In the genomic region with DNA sequence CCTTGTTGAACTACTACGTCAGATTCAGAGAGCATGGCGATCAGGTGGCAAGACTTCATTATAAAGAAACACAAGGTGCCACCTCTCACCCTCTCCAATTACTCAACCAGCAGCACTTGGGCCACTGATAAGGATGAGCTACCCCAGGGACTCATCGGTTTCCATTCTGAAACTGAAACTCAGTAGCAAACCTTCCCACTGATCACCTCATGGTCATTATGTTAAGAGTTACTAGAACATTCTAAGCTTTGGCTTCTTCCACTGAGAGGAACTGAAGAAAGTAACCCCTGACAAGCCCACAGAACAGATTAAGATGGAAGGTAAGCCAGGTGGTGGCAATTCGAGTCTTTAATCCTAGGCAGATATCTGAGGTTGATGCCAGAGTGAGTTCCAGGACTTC, we compare ENCODE assay signal across 10 mouse cellular contexts. TPM values are rescaled to one million over a fixed set of nuclear protein-coding genes. Genes with fewer than 3 reads are reported as not detected.
DNase-seq lines count a peak whose midpoint lies in the region; ATAC-seq and TF ChIP-seq lines count a peak whose summit lies in the region.
"Had no signal": no experiment of that assay in that cellular context is flagged by ENCODE, and none has a peak within 500 bp of the region (broad histone marks: within the 10 kb centered on the region; RNA-seq: fewer than 3 reads in every experiment).

No protein-coding gene starts in this region.

- H3K4me3 ChIP-seq in heart, embryonic 12.5 days, result 0 out of 2 replicates have a peak overlapping the region, but pooled peaks have one; percentile 92
- H3K4me3 ChIP-seq in E14TG2a.4 (replicated peaks; ENCODE audit: low read length), result peak overlapping the region; percentile 100; the same call in 1 of the 2 replicates
- peak overlapping the region; percentile 100 for H3K4me3 ChIP-seq in hindbrain, embryonic 10.5 days
- H3K4me3 ChIP-seq in liver, postnatal 0 days (ENCODE audit: low read depth, low read length), result peak overlapping the region; percentile 98; the same call in 1 of the 2 replicates

- no peak for TF ChIP-seq CTCF in E14TG2a.4 (conservative IDR thresholded peaks at IDR 0.05; ENCODE audit: low read length)
- no peak for TF ChIP-seq CTCF in liver, postnatal 0 days (IDR thresholded peaks at IDR 0.05; ENCODE audit: low read depth)

- WGBS in heart, embryonic 12.5 days, result 81% methylated on average over 4 of the region's 4 CpGs
- 96% methylated on average over 4 of the region's 4 CpGs for WGBS in hindbrain, embryonic 10.5 days
- WGBS in liver, postnatal 0 days (ENCODE audit: insufficient replicate concordance), result 56% methylated on average over 4 of the region's 4 CpGs

- H3K27me3 ChIP-seq in heart, embryonic 12.5 days (replicated peaks), result no peaks in the 10 kb centered on the region
- no peaks in the 10 kb centered on the region for H3K27me3 ChIP-seq in E14TG2a.4 (ENCODE audit: insufficient read depth, low read length)
- H3K27me3 ChIP-seq in hindbrain, embryonic 10.5 days (ENCODE audit: insufficient read depth, poor library complexity, severe bottlenecking), result no peaks in the 10 kb centered on the region
- H3K27me3 ChIP-seq in liver, postnatal 0 days (ENCODE audit: insufficient read depth, low read length), result no peaks in the 10 kb centered on the region

- H3K4me1 ChIP-seq in heart, embryonic 12.5 days (replicated peaks), result peaks cover 19% of the 10 kb centered on the region
- peaks cover 62% of the 10 kb centered on the region for H3K4me1 ChIP-seq in E14TG2a.4 (replicated peaks; ENCODE audit: low read depth, low read length)
- peaks cover 24% of the 10 kb centered on the region for H3K4me1 ChIP-seq in hindbrain, embryonic 10.5 days (replicated peaks)
- peaks cover 18% of the 10 kb centered on the region for H3K4me1 ChIP-seq in liver, postnatal 0 days (ENCODE audit: insufficient read depth)

- H3K4me2 ChIP-seq in heart, embryonic 12.5 days, result peak overlapping the region; percentile 100
- peak overlapping the region; percentile 96 for H3K4me2 ChIP-seq in liver, postnatal 0 days (ENCODE audit: low read depth, low read length)

- no peaks in the 10 kb centered on the region for H3K9me3 ChIP-seq in heart, embryonic 12.5 days (replicated peaks)
- no peaks in the 10 kb centered on the region for H3K9me3 ChIP-seq in E14TG2a.4 (ENCODE audit: low read length)
- no peaks in the 10 kb centered on the region for H3K9me3 ChIP-seq in hindbrain, embryonic 10.5 days
- no peaks in the 10 kb centered on the region for H3K9me3 ChIP-seq in liver, postnatal 0 days (ENCODE audit: low read length)

- ATAC-seq in heart, embryonic 12.5 days (ENCODE audit: insufficient number of reproducible peaks, low FRiP score), result no peak
- ATAC-seq in liver, postnatal 0 days, result no peak

- H3K9ac ChIP-seq in heart, embryonic 12.5 days, result no peak overlapping the region; the same call in 1 of the 2 replicates
- H3K9ac ChIP-seq in liver, postnatal 0 days (replicated peaks), result peak overlapping the region; percentile 22; the same call in 1 of the 2 replicates

- TF ChIP-seq EP300 in liver, postnatal 0 days (IDR thresholded peaks at IDR 0.05; ENCODE audit: low read depth), result no peak

- DNase-seq in heart, adult 8-10 months (ENCODE audit: low spot score), result no peak
- DNase-seq in hindbrain, embryonic 10.5 days (ENCODE audit: low spot score), result no peak
- DNase-seq in liver, postnatal 0 days, result no peak
- no peak for DNase-seq in adrenal gland, postnatal 4 days (ENCODE audit: low spot score in 2 of 2)
- DNase-seq in urinary bladder, postnatal 25 days (ENCODE audit: low spot score), result no peak
- DNase-seq in thymus, postnatal 0 days (ENCODE audit: low spot score), result no peak
- DNase-seq: lung, adult 2 months had no signal

- H3K36me3 ChIP-seq in heart, embryonic 12.5 days, result 0 out of 2 replicates have a peak, but pooled peaks cover 3% of the 10 kb centered on the region
- peaks cover 39% of the 10 kb centered on the region for H3K36me3 ChIP-seq in E14TG2a.4 (ENCODE audit: insufficient read depth, low read length)
- H3K36me3 ChIP-seq in hindbrain, embryonic 10.5 days, result peaks cover 16% of the 10 kb centered on the region
- 0 out of 2 replicates have a peak, but pooled peaks cover 3% of the 10 kb centered on the region for H3K36me3 ChIP-seq in liver, postnatal 0 days (replicated peaks; ENCODE audit: insufficient read depth, low read length)

- H3K27ac ChIP-seq in heart, embryonic 12.5 days (ENCODE audit: poor library complexity, severe bottlenecking), result no peak overlapping the region
- H3K27ac ChIP-seq in hindbrain, embryonic 10.5 days, result no peak overlapping the region
- no peak overlapping the region for H3K27ac ChIP-seq in liver, postnatal 0 days (ENCODE audit: low read depth)

RNA-seq across cellular contexts. Expression of a gene that starts 1.4 kb away (rescaled TPM):
- polyA plus RNA-seq in heart, embryonic 12.5 days (2016; fragmentation: Nextera tagmentation; extraction: Ambion mirVana), result 0.54 TPM in 1 of 2 replicates, not detected in the other
- not detected for total RNA-seq in heart, adult 8-10 months (2022)
- 0.41 and 0.54 TPM in 2 replicates for polyA plus RNA-seq in hindbrain, embryonic 10.5 days (2016; fragmentation: Nextera tagmentation; extraction: Ambion mirVana)
- polyA plus RNA-seq in liver, postnatal 0 days (2015; fragmentation: Nextera tagmentation; extraction: Ambion mirVana), result 0.28 and 0.31 TPM in 2 replicates
- total RNA-seq in adrenal gland, postnatal 4 days (2021), result under 1 TPM in 1 of 2 experiments, not detected in 1; 0.31 TPM
- 0.55 and 0.93 TPM in 2 replicates for polyA plus RNA-seq in thymus, postnatal 0 days (2015; fragmentation: Nextera tagmentation; extraction: Ambion mirVana)
- polyA plus RNA-seq: frontal cortex, adult 2 months had no signal

RNA-seq across cellular contexts. Expression of a gene that starts 1.8 kb away (rescaled TPM):
- 35.5 and 36.7 TPM in 2 replicates for polyA plus RNA-seq in heart, embryonic 12.5 days (2016; fragmentation: Nextera tagmentation; extraction: Ambion mirVana)
- total RNA-seq in heart, adult 8-10 months (2022), result 10 to 100 TPM; 64.5 to 75.3 (median 71.5) TPM
- polyA plus RNA-seq in hindbrain, embryonic 10.5 days (2016; fragmentation: Nextera tagmentation; extraction: Ambion mirVana), result 45.1 and 49.0 TPM in 2 replicates
- polyA plus RNA-seq in liver, postnatal 0 days (2015; fragmentation: Nextera tagmentation; extraction: Ambion mirVana), result 7.7 and 9.2 TPM in 2 replicates
- total RNA-seq in adrenal gland, postnatal 4 days (2021), result 10 to 100 TPM; 57.8 to 59.0 TPM
- polyA plus RNA-seq in thymus, postnatal 0 days (2015; fragmentation: Nextera tagmentation; extraction: Ambion mirVana), result 33.5 and 37.7 TPM in 2 replicates

RNA-seq across cellular contexts. Expression of a gene that starts 31.5 kb away (rescaled TPM):
- polyA plus RNA-seq in heart, embryonic 12.5 days (2016; fragmentation: Nextera tagmentation; extraction: Ambion mirVana), result 0.05 TPM in 1 of 2 replicates, not detected in the other
- under 1 TPM in 1 of 4 experiments, not detected in 3; 0.06 TPM for total RNA-seq in heart, adult 8-10 months (2022)
- polyA plus RNA-seq in hindbrain, embryonic 10.5 days (2016; fragmentation: Nextera tagmentation; extraction: Ambion mirVana), result 0.04 TPM in 1 of 2 replicates, not detected in the other
- not detected in 2 replicates for polyA plus RNA-seq in liver, postnatal 0 days (2015; fragmentation: Nextera tagmentation; extraction: Ambion mirVana)
- under 1 TPM in 1 of 2 experiments, not detected in 1; 0.06 TPM for total RNA-seq in adrenal gland, postnatal 4 days (2021)
- 0.04 TPM in 2 replicates for polyA plus RNA-seq in thymus, postnatal 0 days (2015; fragmentation: Nextera tagmentation; extraction: Ambion mirVana)
